Mouse (Mus musculus): ENCODE results near the gene Olfr315. TPM values are rescaled to one million over a fixed set of nuclear protein-coding genes. Genes with fewer than 3 reads are reported as not detected.
"Not testable (repeated sequence)": the region's sequence is repeated elsewhere in the genome, so short reads cannot be mapped to it uniquely, and the experiment has no call there.

The Olfr315 gene
- not detected in 2 replicates for polyA plus RNA-seq (2012; rRNA removed)
- polyA plus RNA-seq (2014; fragmentation: Nextera tagmentation; extraction: Ambion mirVana): not detected in 2 replicates

- Histone ChIP-seq H3K4me1 (ENCODE audit: control insufficient read depth, insufficient read depth, low read length) (no peaks in the 10 kb centered on the region), H3K4me3 (replicated peaks; ENCODE audit: low read length) (no peak within 1 kb of the TSS), H3K9ac (ENCODE audit: low read depth, low read length, severe bottlenecking) (no peak within 1 kb of the TSS), H3K36me3 (ENCODE audit: control insufficient read depth, insufficient read depth, low read length) (no peaks in the 10 kb centered on the region), H3K27ac (replicated peaks; ENCODE audit: low read depth, low read length) (no peak within 1 kb of the TSS), H3K9me3 (ENCODE audit: control insufficient read depth, low read length) (no peaks in the 10 kb centered on the region), H3K4me2 (replicated peaks; ENCODE audit: low read depth, low read length, severe bottlenecking) (no peak within 1 kb of the TSS), H3K27me3 (ENCODE audit: control insufficient read depth, insufficient read depth, low read length) (no peaks in the 10 kb centered on the region)
- no peak for TF ChIP-seq POLR2A (IDR thresholded peaks at IDR 0.05; ENCODE audit: borderline replicate concordance, extremely low read depth, insufficient read depth, insufficient read length)
- DNase-seq (ENCODE audit: low spot score) (no peak), ATAC-seq (ENCODE audit: low FRiP score, low read depth) (no peak)
Measured at GRCm38 (mm10) chr11:58772888-58773287, at the start of gene Olfr315. TSS of gene Olfr315 (plus strand) at chr11:58773188.

GRCm38 (mm10) chr11:58723914-58724313, 49.1 kb upstream of the Olfr315 start, which contains the start of gene Olfr318:
TSS of gene Olfr318 (minus strand) at chr11:58724014.
- no peaks in the 10 kb centered on the region for H3K9me3 ChIP-seq (ENCODE audit: control insufficient read depth, low read length)
- H3K27me3 ChIP-seq (ENCODE audit: control insufficient read depth, insufficient read depth, low read length): no peaks in the 10 kb centered on the region
- no peak within 1 kb of the TSS for H3K27ac ChIP-seq (replicated peaks; ENCODE audit: low read depth, low read length)
- no peaks in the 10 kb centered on the region for H3K4me1 ChIP-seq (ENCODE audit: control insufficient read depth, insufficient read depth, low read length)
- H3K36me3 ChIP-seq (ENCODE audit: control insufficient read depth, insufficient read depth, low read length): no peaks in the 10 kb centered on the region
- TF ChIP-seq POLR2A (IDR thresholded peaks at IDR 0.05; ENCODE audit: borderline replicate concordance, extremely low read depth, insufficient read depth, insufficient read length): no peak
- no peak within 1 kb of the TSS for H3K4me2 ChIP-seq (replicated peaks; ENCODE audit: low read depth, low read length, severe bottlenecking)
- no peak within 1 kb of the TSS for H3K9ac ChIP-seq (ENCODE audit: low read depth, low read length, severe bottlenecking)
- ATAC-seq (ENCODE audit: low FRiP score, low read depth): no peak
- no peak within 1 kb of the TSS for H3K4me3 ChIP-seq (replicated peaks; ENCODE audit: low read length)
- no peak for DNase-seq (ENCODE audit: low spot score)

GRCm38 (mm10) chr11:58727896-58728650, 44.9 kb upstream of the Olfr315 start:
- H3K4me1 ChIP-seq (ENCODE audit: control insufficient read depth, insufficient read depth, low read length); H3K9ac ChIP-seq (ENCODE audit: low read depth, low read length, severe bottlenecking); H3K9me3 ChIP-seq (ENCODE audit: control insufficient read depth, low read length); H3K4me2 ChIP-seq (replicated peaks; ENCODE audit: low read depth, low read length, severe bottlenecking); H3K27me3 ChIP-seq (ENCODE audit: control insufficient read depth, insufficient read depth, low read length); DNase-seq (ENCODE audit: low spot score); ATAC-seq (ENCODE audit: low FRiP score, low read depth); H3K36me3 ChIP-seq (ENCODE audit: control insufficient read depth, insufficient read depth, low read length); H3K27ac ChIP-seq (replicated peaks; ENCODE audit: low read depth, low read length); H3K4me3 ChIP-seq (replicated peaks; ENCODE audit: low read length): not testable (repeated sequence)
- 86% methylated on average over 5 of the region's 6 CpGs for WGBS

- TF ChIP-seq POLR2A (IDR thresholded peaks at IDR 0.05; ENCODE audit: borderline replicate concordance, extremely low read depth, insufficient read depth, insufficient read length): no peak
- ATAC-seq (ENCODE audit: low FRiP score, low read depth) (no peak), DNase-seq (ENCODE audit: low spot score) (no peak)
- Histone ChIP-seq H3K9me3 (ENCODE audit: control insufficient read depth, low read length) (no peaks in the 10 kb centered on the region), H3K4me3 (replicated peaks; ENCODE audit: low read length) (no peak overlapping the region), H3K4me1 (ENCODE audit: control insufficient read depth, insufficient read depth, low read length) (no peaks in the 10 kb centered on the region), H3K9ac (ENCODE audit: low read depth, low read length, severe bottlenecking) (no peak overlapping the region), H3K27ac (replicated peaks; ENCODE audit: low read depth, low read length) (no peak overlapping the region), H3K4me2 (replicated peaks; ENCODE audit: low read depth, low read length, severe bottlenecking) (no peak overlapping the region), H3K27me3 (ENCODE audit: control insufficient read depth, insufficient read depth, low read length) (no peaks in the 10 kb centered on the region), H3K36me3 (ENCODE audit: control insufficient read depth, insufficient read depth, low read length) (no peaks in the 10 kb centered on the region)
- 59% methylated on average over 3 of the region's 3 CpGs for WGBS
Measured at GRCm38 (mm10) chr11:58733372-58733771, 39.6 kb upstream of the Olfr315 start.

- DNase-seq (ENCODE audit: low spot score) (no peak), ATAC-seq (ENCODE audit: low FRiP score, low read depth) (no peak)
- 68% methylated on average over 4 of the region's 4 CpGs for WGBS
- no peak for TF ChIP-seq POLR2A (IDR thresholded peaks at IDR 0.05; ENCODE audit: borderline replicate concordance, extremely low read depth, insufficient read depth, insufficient read length)
- Histone ChIP-seq H3K4me2 (replicated peaks; ENCODE audit: low read depth, low read length, severe bottlenecking) (no peak within 1 kb of the TSS), H3K9ac (ENCODE audit: low read depth, low read length, severe bottlenecking) (no peak within 1 kb of the TSS), H3K27me3 (ENCODE audit: control insufficient read depth, insufficient read depth, low read length) (no peaks in the 10 kb centered on the region), H3K4me3 (replicated peaks; ENCODE audit: low read length) (no peak within 1 kb of the TSS), H3K9me3 (ENCODE audit: control insufficient read depth, low read length) (no peaks in the 10 kb centered on the region), H3K36me3 (ENCODE audit: control insufficient read depth, insufficient read depth, low read length) (no peaks in the 10 kb centered on the region), H3K27ac (replicated peaks; ENCODE audit: low read depth, low read length) (no peak within 1 kb of the TSS), H3K4me1 (ENCODE audit: control insufficient read depth, insufficient read depth, low read length) (no peaks in the 10 kb centered on the region)
Measured at GRCm38 (mm10) chr11:58738792-58739262, 34.2 kb upstream of the Olfr315 start, which contains the start of gene Olfr317. TSS of gene Olfr317 (minus strand) at chr11:58739212.

- not testable (repeated sequence) for H3K27ac ChIP-seq (replicated peaks; ENCODE audit: low read depth, low read length); H3K9me3 ChIP-seq (ENCODE audit: control insufficient read depth, low read length); H3K4me2 ChIP-seq (replicated peaks; ENCODE audit: low read depth, low read length, severe bottlenecking); H3K27me3 ChIP-seq (ENCODE audit: control insufficient read depth, insufficient read depth, low read length); ATAC-seq (ENCODE audit: low FRiP score, low read depth); H3K36me3 ChIP-seq (ENCODE audit: control insufficient read depth, insufficient read depth, low read length); H3K4me1 ChIP-seq (ENCODE audit: control insufficient read depth, insufficient read depth, low read length); H3K9ac ChIP-seq (ENCODE audit: low read depth, low read length, severe bottlenecking); DNase-seq (ENCODE audit: low spot score); H3K4me3 ChIP-seq (replicated peaks; ENCODE audit: low read length)
- WGBS: 91% methylated on average over 18 of the region's 18 CpGs
Measured at GRCm38 (mm10) chr11:58751096-58751495, 21.9 kb upstream of the Olfr315 start.
